Mouse (Mus musculus) hindbrain, embryonic 14.5 days (tissue): ENCODE measurements around the gene Olfr813. TPM values are rescaled to one million over a fixed set of nuclear protein-coding genes. Genes with fewer than 3 reads are reported as not detected.
"Not testable (repeated sequence)": the region's sequence is repeated elsewhere in the genome, so short reads cannot be mapped to it uniquely, and the experiment has no call there.

Experiments
- ATAC-seq: fragments of 200-750 bp; cut with Nextera tagmentation; 2 replicates; pipeline ENCODE4 v1.8.0; 2017; ENCODE audit warnings: moderate number of reproducible peaks, mild to moderate bottlenecking, moderate TSS enrichment, moderate library complexity; ENCODE audit not compliant: low FRiP score
- DNase-seq: peaks from one replicate; pipeline ENCODE4 v3.0.0-alpha.2; 2015; ENCODE audit warnings: low spot score
- H3K27ac ChIP-seq: fragments of 300-500 bp; sonication (generic); 2 replicates; pipeline ENCODE4 v1.5.1; 2014; ENCODE audit warnings: mild to moderate bottlenecking, moderate library complexity
- H3K27me3 ChIP-seq: fragments of 300-500 bp; sonication (generic); 2 replicates; pipeline ENCODE4 v1.6.1; 2014; ENCODE audit warnings: mild to moderate bottlenecking, low read length, mixed read lengths; ENCODE audit not compliant: control insufficient read depth, insufficient read depth
- H3K36me3 ChIP-seq: fragments of 300-500 bp; sonication (generic); replicated peaks from 2 replicates; pipeline ENCODE4 v1.6.1; 2014; ENCODE audit not compliant: control insufficient read depth, insufficient read depth
- H3K4me1 ChIP-seq: fragments of 300-500 bp; sonication (generic); replicated peaks from 2 replicates; pipeline ENCODE4 v1.6.1; 2014; ENCODE audit warnings: antibody characterized with exemption, low read length, mixed read lengths; ENCODE audit not compliant: control insufficient read depth, insufficient read depth
- H3K4me2 ChIP-seq: fragments of 300-500 bp; sonication (generic); replicated peaks from 2 replicates; pipeline ENCODE4 v1.6.1; 2014; ENCODE audit warnings: mild to moderate bottlenecking, moderate library complexity
- H3K4me3 ChIP-seq: fragments of 300-500 bp; sonication (generic); replicated peaks from 2 replicates; pipeline ENCODE4 v1.5.1; 2014; ENCODE audit warnings: mild to moderate bottlenecking, low read length
- H3K9ac ChIP-seq: fragments of 300-500 bp; sonication (generic); 2 replicates; pipeline ENCODE4 v1.6.1; 2014
- H3K9me3 ChIP-seq: fragments of 300-500 bp; sonication (generic); 2 replicates; pipeline ENCODE4 v1.6.1; 2016; ENCODE audit warnings: low read length; ENCODE audit not compliant: control insufficient read depth
- WGBS: fragments of 180-500 bp; shearing (Covaris S2); extraction: QIAGEN DNeasy Blood & Tissue Kit; methylation state at CpG from one replicate; pipeline ENCODE4 v1.1.7; 2014; 5-methylcytosine and 5-hydroxymethylcytosine counted together
- polyA plus RNA-seq: library from polyadenylated mRNA; unstranded; fragments of >200 nt; fragmentation: Nextera tagmentation; extraction: Ambion mirVana; gene quantifications from 2 replicates; pipeline ENCODE4 v1.2.1, GENCODE M21; 2014

Olfr813 gene
- polyA plus RNA-seq, result not detected in 2 replicates

DNA sequence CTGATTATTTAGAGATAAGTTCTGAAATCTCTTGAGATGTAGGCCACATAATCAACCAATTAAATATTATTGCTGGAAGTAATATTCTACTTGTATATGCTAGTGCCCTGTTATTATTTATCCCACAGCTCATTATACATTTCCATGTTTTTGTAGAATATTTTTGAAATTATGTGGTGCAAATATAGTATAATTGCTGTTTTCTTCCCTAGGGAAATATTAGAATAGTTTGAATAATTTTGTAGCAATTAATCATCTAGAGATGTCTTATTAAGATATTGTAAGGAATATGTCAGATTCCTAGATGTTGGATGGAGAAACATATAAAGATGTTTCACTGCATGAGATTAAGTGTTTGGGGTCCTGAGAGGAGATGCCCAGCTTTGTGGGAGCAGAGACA, at the start of gene Olfr813:
TSS of gene Olfr813 (plus strand) at position 301 of the 400 bp plus-strand sequence.
- H3K9ac ChIP-seq, result no peak within 1 kb of the TSS
- H3K36me3 ChIP-seq, result no peaks in the 10 kb centered on the region
- no peaks in the 10 kb centered on the region for H3K9me3 ChIP-seq
- ATAC-seq, result no peak
- no peaks in the 10 kb centered on the region for H3K4me1 ChIP-seq
- H3K4me2 ChIP-seq, result no peak within 1 kb of the TSS
- no peak for DNase-seq
- no peaks in the 10 kb centered on the region for H3K27me3 ChIP-seq
- no peak within 1 kb of the TSS for H3K27ac ChIP-seq
- no peak within 1 kb of the TSS for H3K4me3 ChIP-seq

DNA sequence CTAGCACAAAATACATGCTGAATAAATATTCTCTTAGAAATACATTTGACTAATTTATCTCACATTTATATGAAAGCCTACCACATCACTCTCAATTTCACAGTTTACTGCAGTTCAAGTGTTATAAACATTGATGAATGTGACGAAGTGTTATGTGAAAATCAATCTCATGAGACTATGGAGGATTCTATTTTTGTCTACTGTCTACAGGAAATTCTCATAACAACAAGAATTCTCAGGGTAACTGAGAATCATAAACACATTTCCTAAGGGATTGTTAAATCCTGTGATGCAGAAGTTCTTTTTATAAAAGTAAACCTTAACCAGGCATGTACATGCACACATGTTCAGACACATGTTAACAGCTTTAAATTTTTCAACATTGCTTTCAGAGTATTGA, 9.2 kb upstream of the Olfr813 start, which contains the start of gene Olfr812:
TSS of gene Olfr812 (minus strand) at position 101 of the 400 bp plus-strand sequence.
- H3K4me2 ChIP-seq, result no peak within 1 kb of the TSS
- no peak within 1 kb of the TSS for H3K27ac ChIP-seq
- no peaks in the 10 kb centered on the region for H3K9me3 ChIP-seq
- H3K4me1 ChIP-seq, result no peaks in the 10 kb centered on the region
- H3K9ac ChIP-seq, result no peak within 1 kb of the TSS
- H3K36me3 ChIP-seq, result no peaks in the 10 kb centered on the region
- H3K4me3 ChIP-seq, result no peak within 1 kb of the TSS
- DNase-seq (no peak), ATAC-seq (no peak)
- H3K27me3 ChIP-seq, result no peaks in the 10 kb centered on the region
- 67% methylated on average over 1 of the region's 1 CpGs for WGBS

DNA sequence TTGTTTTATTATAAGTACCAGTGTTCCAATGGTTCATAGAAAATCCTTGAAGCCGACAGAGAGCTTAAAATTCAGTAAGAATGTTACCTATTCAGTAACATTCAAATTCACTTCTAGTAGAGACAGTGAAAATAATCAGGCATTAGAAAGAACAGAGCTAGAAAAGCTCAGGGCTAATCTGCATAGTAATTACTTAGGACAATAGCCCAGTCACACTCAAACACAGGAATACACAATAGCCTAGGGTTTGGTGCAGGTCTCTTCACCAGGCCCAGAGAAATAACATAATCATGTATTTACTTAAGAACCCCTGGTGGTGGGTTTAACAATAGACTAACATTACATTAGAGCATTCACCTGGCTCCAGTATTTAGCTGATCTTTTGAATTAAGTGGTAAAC, 7.8 kb upstream of the Olfr813 start:
- Histone ChIP-seq H3K27me3 (no peaks in the 10 kb centered on the region), H3K4me2 (no peak overlapping the region), H3K36me3 (no peaks in the 10 kb centered on the region), H3K27ac (no peak overlapping the region), H3K4me1 (no peaks in the 10 kb centered on the region), H3K9me3 (no peaks in the 10 kb centered on the region), H3K9ac (no peak overlapping the region), H3K4me3 (no peak overlapping the region)
- ATAC-seq (no peak), DNase-seq (no peak)
- WGBS, result 42% methylated on average over 1 of the region's 1 CpGs

DNA sequence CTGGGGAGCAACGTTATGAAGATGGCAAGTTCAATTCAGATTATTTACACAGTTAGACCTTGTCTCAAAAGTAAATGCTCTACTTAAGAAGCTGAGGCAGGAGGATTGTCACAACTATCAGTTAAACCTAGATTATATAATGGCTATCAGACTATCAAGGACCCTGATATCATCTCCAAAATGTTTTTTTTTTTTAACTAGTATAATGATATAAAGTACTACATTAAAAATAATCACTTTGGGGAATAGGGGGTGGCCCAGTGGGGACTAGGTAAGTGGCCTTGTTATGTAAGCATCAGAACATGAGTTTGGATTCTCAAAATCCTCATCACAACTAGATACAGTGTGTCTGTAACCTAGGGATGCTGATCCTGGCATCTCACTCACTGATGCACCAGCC, 24.6 kb downstream of the Olfr813 start, which contains the start of gene Olfr814:
TSS of gene Olfr814 (minus strand) at position 101 of the 400 bp plus-strand sequence.
- no CpG with 5 or more reads among the region's 1 CpGs for WGBS
- not testable (repeated sequence) for H3K36me3 ChIP-seq, H3K4me2 ChIP-seq, H3K4me3 ChIP-seq, H3K4me1 ChIP-seq, H3K9me3 ChIP-seq, ATAC-seq, H3K9ac ChIP-seq, H3K27me3 ChIP-seq, H3K27ac ChIP-seq, DNase-seq

DNA sequence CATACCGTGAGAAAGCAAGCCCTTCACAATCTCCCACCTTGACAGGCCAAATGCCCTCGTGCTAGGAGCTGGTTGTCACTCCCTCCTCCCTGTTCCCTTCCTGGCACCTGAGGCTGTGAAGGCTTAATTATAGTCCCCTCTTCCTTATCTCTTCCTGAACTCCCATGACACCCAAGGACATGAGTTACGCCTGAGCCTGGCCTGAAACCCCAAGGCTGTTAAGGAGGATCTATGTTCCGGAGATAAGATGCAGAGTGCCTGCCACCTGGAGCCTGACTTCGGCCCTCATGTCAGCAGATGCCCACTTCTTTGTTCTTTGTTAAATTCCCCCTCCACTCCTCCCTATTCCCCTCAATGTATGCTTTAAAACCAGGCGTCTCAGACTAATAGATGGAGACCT, 30.3 kb downstream of the Olfr813 start:
- not testable (repeated sequence) for H3K4me3 ChIP-seq, H3K36me3 ChIP-seq, H3K4me2 ChIP-seq, ATAC-seq, H3K9ac ChIP-seq, H3K27me3 ChIP-seq, H3K27ac ChIP-seq, H3K4me1 ChIP-seq, DNase-seq, H3K9me3 ChIP-seq
- WGBS, result 87% methylated on average over 6 of the region's 6 CpGs

DNA sequence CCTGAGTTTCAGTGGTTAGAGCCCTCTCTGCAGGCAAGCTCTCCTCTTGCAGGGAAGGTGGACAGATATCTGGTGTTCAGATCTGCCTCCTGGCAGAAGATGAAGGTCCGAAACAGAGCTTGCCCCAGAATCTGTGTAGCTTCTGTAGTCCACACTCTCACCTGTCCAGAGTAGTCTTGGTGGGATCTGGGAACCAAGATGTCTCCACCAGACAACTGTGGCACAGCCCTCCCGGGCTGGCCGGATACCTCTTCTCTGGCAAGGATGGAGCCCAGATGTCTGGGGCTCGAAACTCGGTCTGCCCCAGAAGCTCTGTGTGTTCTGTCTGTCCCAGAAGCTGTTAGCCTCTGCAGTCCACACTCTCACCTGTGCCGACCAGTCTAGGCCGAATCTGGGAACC, 30.8 kb downstream of the Olfr813 start:
- DNase-seq (no peak), ATAC-seq (no peak)
- Histone ChIP-seq H3K4me3 (no peak overlapping the region), H3K36me3 (no peaks in the 10 kb centered on the region), H3K4me2 (no peak overlapping the region), H3K27ac (no peak overlapping the region), H3K4me1 (no peaks in the 10 kb centered on the region), H3K9ac (no peak overlapping the region), H3K27me3 (no peaks in the 10 kb centered on the region), H3K9me3 (no peaks in the 10 kb centered on the region)
- 96% methylated on average over 7 of the region's 7 CpGs for WGBS

DNA sequence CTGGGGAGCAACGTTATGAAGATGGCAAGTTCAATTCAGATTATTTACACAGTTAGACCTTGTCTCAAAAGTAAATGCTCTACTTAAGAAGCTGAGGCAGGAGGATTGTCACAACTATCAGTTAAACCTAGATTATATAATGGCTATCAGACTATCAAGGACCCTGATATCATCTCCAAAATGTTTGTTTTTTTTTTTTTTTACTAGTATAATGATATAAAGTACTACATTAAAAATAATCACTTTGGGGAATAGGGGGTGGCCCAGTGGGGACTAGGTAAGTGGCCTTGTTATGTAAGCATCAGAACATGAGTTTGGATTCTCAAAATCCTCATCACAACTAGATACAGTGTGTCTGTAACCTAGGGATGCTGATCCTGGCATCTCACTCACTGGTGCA, 50.6 kb downstream of the Olfr813 start, which contains the start of gene Olfr815:
TSS of gene Olfr815 (minus strand) at position 101 of the 400 bp plus-strand sequence.
- H3K4me1 ChIP-seq, DNase-seq, ATAC-seq, H3K27ac ChIP-seq, H3K36me3 ChIP-seq, H3K9me3 ChIP-seq, H3K9ac ChIP-seq, H3K4me3 ChIP-seq, H3K4me2 ChIP-seq, H3K27me3 ChIP-seq: not testable (repeated sequence)
- WGBS, result no CpG with 5 or more reads among the region's 1 CpGs

Other genes with a start within 250 kb of the Olfr813 start
- not detected in 2 replicates for gene Olfr796, start 242.8 kb upstream of the Olfr813 start, polyA plus RNA-seq
- not detected in 2 replicates for gene Olfr798, start 227.4 kb upstream of the Olfr813 start, polyA plus RNA-seq
- not detected in 2 replicates for gene Olfr799, start 217.9 kb upstream of the Olfr813 start, polyA plus RNA-seq
- not detected in 2 replicates for gene Olfr800, start 197.7 kb upstream of the Olfr813 start, polyA plus RNA-seq
- gene Olfr801, start 181.5 kb upstream of the Olfr813 start, polyA plus RNA-seq, result not detected in 2 replicates
- gene Olfr802, start 167.2 kb upstream of the Olfr813 start, polyA plus RNA-seq, result 0.05 TPM in 1 of 2 replicates, not detected in the other
- gene Olfr803, start 161.1 kb upstream of the Olfr813 start, polyA plus RNA-seq, result not detected in 2 replicates
- gene Olfr804, start 152.2 kb upstream of the Olfr813 start, polyA plus RNA-seq, result not detected in 2 replicates
- not detected in 2 replicates for gene Olfr805, start 126.0 kb upstream of the Olfr813 start, polyA plus RNA-seq
- not detected in 2 replicates for gene Olfr806, start 113.4 kb upstream of the Olfr813 start, polyA plus RNA-seq
- not detected in 2 replicates for gene Olfr807, start 97.6 kb upstream of the Olfr813 start, polyA plus RNA-seq
- gene Olfr808, start 89.9 kb upstream of the Olfr813 start, polyA plus RNA-seq, result not detected in 2 replicates
- not detected in 2 replicates for gene Olfr809, start 80.7 kb upstream of the Olfr813 start, polyA plus RNA-seq
- gene Olfr810, start 60.5 kb upstream of the Olfr813 start, polyA plus RNA-seq, result not detected in 2 replicates
- gene Olfr811, start 51.0 kb upstream of the Olfr813 start, polyA plus RNA-seq, result not detected in 2 replicates
- gene Olfr812, start 9.3 kb upstream of the Olfr813 start, polyA plus RNA-seq, result not detected in 2 replicates
- not detected in 2 replicates for gene Olfr814, start 24.5 kb downstream of the Olfr813 start, polyA plus RNA-seq
- not detected in 2 replicates for gene Olfr815, start 50.5 kb downstream of the Olfr813 start, polyA plus RNA-seq
- gene Olfr816, start 60.2 kb downstream of the Olfr813 start, polyA plus RNA-seq, result not detected in 2 replicates
- gene Olfr818, start 93.7 kb downstream of the Olfr813 start, polyA plus RNA-seq, result not detected in 2 replicates
- gene Olfr819, start 111.9 kb downstream of the Olfr813 start, polyA plus RNA-seq, result not detected in 2 replicates
- gene Olfr247, start 120.8 kb downstream of the Olfr813 start, polyA plus RNA-seq, result not detected in 2 replicates
- not detected in 2 replicates for gene Gm10310, start 129.7 kb downstream of the Olfr813 start, polyA plus RNA-seq
- not detected in 2 replicates for gene Olfr820, start 157.3 kb downstream of the Olfr813 start, polyA plus RNA-seq
- not detected in 2 replicates for gene Olfr821, start 175.0 kb downstream of the Olfr813 start, polyA plus RNA-seq
- gene Olfr822, start 215.8 kb downstream of the Olfr813 start, polyA plus RNA-seq, result not detected in 2 replicates